Mouse (Mus musculus) intestine, embryonic 15.5 days (tissue): ENCODE results near the gene Nectin1. TPM values are rescaled to one million over a fixed set of nuclear protein-coding genes. Genes with fewer than 3 reads are reported as not detected.

Experiments
- ATAC-seq: fragments of 200-750 bp; cut with Nextera tagmentation; 2 replicates; pipeline ENCODE4 v1.8.0; 2017; ENCODE audit warnings: moderate TSS enrichment, moderate library complexity
- H3K27ac ChIP-seq: fragments of 300-500 bp; sonication (generic); 2 replicates; pipeline ENCODE4 v1.5.1; 2015; ENCODE audit warnings: mild to moderate bottlenecking, inconsistent platforms
- H3K27me3 ChIP-seq: fragments of 300-500 bp; sonication (generic); replicated peaks from 2 replicates; pipeline ENCODE4 v1.6.1; 2015; ENCODE audit warnings: inconsistent platforms
- H3K36me3 ChIP-seq: fragments of 300-500 bp; sonication (generic); 2 replicates; pipeline ENCODE4 v1.6.1; 2015; ENCODE audit warnings: inconsistent platforms
- H3K4me1 ChIP-seq: fragments of 300-500 bp; sonication (generic); replicated peaks from 2 replicates; pipeline ENCODE4 v1.6.1; 2015; ENCODE audit warnings: inconsistent platforms
- H3K4me2 ChIP-seq: fragments of 300-500 bp; sonication (generic); replicated peaks from 2 replicates; pipeline ENCODE4 v1.6.1; 2015; ENCODE audit warnings: mild to moderate bottlenecking, inconsistent platforms
- H3K4me3 ChIP-seq: fragments of 300-500 bp; sonication (generic); replicated peaks from 2 replicates; pipeline ENCODE4 v1.5.1; 2015; ENCODE audit warnings: inconsistent platforms
- H3K9ac ChIP-seq: fragments of 300-500 bp; sonication (generic); 2 replicates; pipeline ENCODE4 v1.6.1; 2015; ENCODE audit warnings: inconsistent platforms
- H3K9me3 ChIP-seq: fragments of 300-500 bp; sonication (generic); 2 replicates; pipeline ENCODE4 v1.6.1; 2016; ENCODE audit warnings: inconsistent platforms
- WGBS: fragments of 180-500 bp; shearing (Covaris S2); methylation state at CpG from one replicate; pipeline ENCODE4 v1.1.7; 2015; 5-methylcytosine and 5-hydroxymethylcytosine counted together
- polyA plus RNA-seq: library from polyadenylated mRNA; unstranded; fragments of >200 nt; fragmentation: Nextera tagmentation; extraction: Ambion mirVana; gene quantifications from 2 replicates; pipeline ENCODE4 v1.2.1, GENCODE M21; 2015

The Nectin1 gene
- 4.1 and 4.5 TPM in 2 replicates for polyA plus RNA-seq

- H3K36me3 ChIP-seq: no peaks in the 10 kb centered on the region
- peak within 1 kb of the TSS; percentile 88 for H3K4me3 ChIP-seq
- H3K4me2 ChIP-seq: peak within 1 kb of the TSS; percentile 97
- ATAC-seq: peak; percentile 91
- H3K27ac ChIP-seq: peak within 1 kb of the TSS; percentile 98
- H3K9me3 ChIP-seq: no peaks in the 10 kb centered on the region
- H3K27me3 ChIP-seq: no peaks in the 10 kb centered on the region
- H3K9ac ChIP-seq: peak within 1 kb of the TSS; percentile 86
- H3K4me1 ChIP-seq: peaks cover 30% of the 10 kb centered on the region
- under 1% methylated on average over 49 of the region's 51 CpGs for WGBS
Measured at GRCm38 (mm10) chr9:43743647-43744137, at the start of gene Nectin1. Gene Nectin1, plus strand, starts transcription at chr9:43743984.

GRCm38 (mm10) chr9:43698080-43698712, 45.6 kb upstream of the Nectin1 start:
- peak; percentile 67 for ATAC-seq
- Histone ChIP-seq H3K4me1 (no peaks in the 10 kb centered on the region), H3K9me3 (no peaks in the 10 kb centered on the region), H3K4me2 (no peak overlapping the region), H3K27ac (no peak overlapping the region), H3K9ac (no peak overlapping the region), H3K4me3 (no peak overlapping the region), H3K36me3 (no peaks in the 10 kb centered on the region), H3K27me3 (no peaks in the 10 kb centered on the region)
- WGBS: 9% methylated on average over 8 of the region's 8 CpGs

GRCm38 (mm10) chr9:43698841-43699240, 44.9 kb upstream of the Nectin1 start:
- Histone ChIP-seq H3K27ac (no peak overlapping the region), H3K4me1 (no peaks in the 10 kb centered on the region), H3K36me3 (no peaks in the 10 kb centered on the region), H3K9ac (no peak overlapping the region), H3K27me3 (no peaks in the 10 kb centered on the region), H3K4me2 (no peak overlapping the region), H3K4me3 (no peak overlapping the region), H3K9me3 (no peaks in the 10 kb centered on the region)
- ATAC-seq: no peak
- WGBS: 84% methylated on average over 10 of the region's 10 CpGs

- H3K9me3 ChIP-seq: no peaks in the 10 kb centered on the region
- no peak overlapping the region for H3K4me2 ChIP-seq
- H3K9ac ChIP-seq: no peak overlapping the region
- 57% methylated on average over 11 of the region's 11 CpGs for WGBS
- no peaks in the 10 kb centered on the region for H3K36me3 ChIP-seq
- no peak overlapping the region for H3K4me3 ChIP-seq
- no peak overlapping the region for H3K27ac ChIP-seq
- H3K4me1 ChIP-seq: no peaks in the 10 kb centered on the region
- ATAC-seq: no peak
- no peaks in the 10 kb centered on the region for H3K27me3 ChIP-seq
Measured at GRCm38 (mm10) chr9:43699417-43700225, 44.2 kb upstream of the Nectin1 start.

- H3K4me2 ChIP-seq: no peak overlapping the region
- no peaks in the 10 kb centered on the region for H3K9me3 ChIP-seq
- 63% methylated on average over 3 of the region's 3 CpGs for WGBS
- no peak overlapping the region for H3K27ac ChIP-seq
- no peak overlapping the region for H3K4me3 ChIP-seq
- no peak for ATAC-seq
- no peak overlapping the region for H3K9ac ChIP-seq
- H3K4me1 ChIP-seq: no peaks in the 10 kb centered on the region
- no peaks in the 10 kb centered on the region for H3K36me3 ChIP-seq
- H3K27me3 ChIP-seq: no peaks in the 10 kb centered on the region
Measured at GRCm38 (mm10) chr9:43700226-43700579, 43.6 kb upstream of the Nectin1 start.

GRCm38 (mm10) chr9:43701748-43702147, 42.0 kb upstream of the Nectin1 start:
- no peaks in the 10 kb centered on the region for H3K36me3 ChIP-seq
- H3K9ac ChIP-seq: no peak overlapping the region
- H3K27ac ChIP-seq: no peak overlapping the region
- H3K27me3 ChIP-seq: no peaks in the 10 kb centered on the region
- ATAC-seq: no peak
- no peak overlapping the region for H3K4me3 ChIP-seq
- no peaks in the 10 kb centered on the region for H3K4me1 ChIP-seq
- no peaks in the 10 kb centered on the region for H3K9me3 ChIP-seq
- no peak overlapping the region for H3K4me2 ChIP-seq

- Histone ChIP-seq H3K9me3 (no peaks in the 10 kb centered on the region), H3K4me1 (no peaks in the 10 kb centered on the region), H3K4me2 (no peak overlapping the region), H3K36me3 (no peaks in the 10 kb centered on the region), H3K27me3 (no peaks in the 10 kb centered on the region), H3K9ac (no peak overlapping the region), H3K27ac (no peak overlapping the region), H3K4me3 (no peak overlapping the region)
- WGBS: 69% methylated on average over 4 of the region's 4 CpGs
- no peak for ATAC-seq
Measured at GRCm38 (mm10) chr9:43707571-43707970, 36.2 kb upstream of the Nectin1 start.

GRCm38 (mm10) chr9:43708715-43709114, 35.1 kb upstream of the Nectin1 start:
- no peak for ATAC-seq
- Histone ChIP-seq H3K9me3 (no peaks in the 10 kb centered on the region), H3K27ac (no peak overlapping the region), H3K4me1 (no peaks in the 10 kb centered on the region), H3K27me3 (no peaks in the 10 kb centered on the region), H3K4me2 (no peak overlapping the region), H3K9ac (no peak overlapping the region), H3K36me3 (no peaks in the 10 kb centered on the region), H3K4me3 (no peak overlapping the region)
- WGBS: 81% methylated on average over 2 of the region's 2 CpGs

GRCm38 (mm10) chr9:43713432-43713831, 30.4 kb upstream of the Nectin1 start:
- H3K4me2 ChIP-seq: no peak overlapping the region
- no peak overlapping the region for H3K9ac ChIP-seq
- 54% methylated on average over 3 of the region's 3 CpGs for WGBS
- no peaks in the 10 kb centered on the region for H3K4me1 ChIP-seq
- no peak overlapping the region for H3K27ac ChIP-seq
- no peak for ATAC-seq
- no peaks in the 10 kb centered on the region for H3K9me3 ChIP-seq
- no peaks in the 10 kb centered on the region for H3K27me3 ChIP-seq
- H3K4me3 ChIP-seq: no peak overlapping the region
- no peaks in the 10 kb centered on the region for H3K36me3 ChIP-seq

GRCm38 (mm10) chr9:43719407-43719839, 24.4 kb upstream of the Nectin1 start:
- no peak for ATAC-seq
- no peak overlapping the region for H3K9ac ChIP-seq
- H3K4me1 ChIP-seq: no peaks in the 10 kb centered on the region
- no peak overlapping the region for H3K4me3 ChIP-seq
- H3K4me2 ChIP-seq: no peak overlapping the region
- no peaks in the 10 kb centered on the region for H3K27me3 ChIP-seq
- H3K27ac ChIP-seq: no peak overlapping the region
- 62% methylated on average over 4 of the region's 4 CpGs for WGBS
- H3K9me3 ChIP-seq: no peaks in the 10 kb centered on the region
- no peaks in the 10 kb centered on the region for H3K36me3 ChIP-seq

- H3K9ac ChIP-seq: no peak overlapping the region
- no peaks in the 10 kb centered on the region for H3K9me3 ChIP-seq
- no peak overlapping the region for H3K4me2 ChIP-seq
- no peak overlapping the region for H3K27ac ChIP-seq
- WGBS: 71% methylated on average over 1 of the region's 1 CpGs
- no peaks in the 10 kb centered on the region for H3K4me1 ChIP-seq
- H3K36me3 ChIP-seq: no peaks in the 10 kb centered on the region
- no peaks in the 10 kb centered on the region for H3K27me3 ChIP-seq
- no peak overlapping the region for H3K4me3 ChIP-seq
- ATAC-seq: no peak
Measured at GRCm38 (mm10) chr9:43720046-43720445, 23.7 kb upstream of the Nectin1 start.

GRCm38 (mm10) chr9:43724093-43724492, 19.7 kb upstream of the Nectin1 start:
- 13% methylated on average over 4 of the region's 4 CpGs for WGBS
- Histone ChIP-seq H3K36me3 (no peaks in the 10 kb centered on the region), H3K4me1 (no peaks in the 10 kb centered on the region), H3K4me3 (no peak overlapping the region), H3K27me3 (no peaks in the 10 kb centered on the region), H3K27ac (no peak overlapping the region), H3K4me2 (no peak overlapping the region), H3K9ac (no peak overlapping the region), H3K9me3 (no peaks in the 10 kb centered on the region)
- ATAC-seq: no peak
